ENCODE assay signal across 8 mouse cellular contexts in genomic region chr6:4749091-4749490, GRCm38 (mm10). TPM values are rescaled to one million over a fixed set of nuclear protein-coding genes. Genes with fewer than 3 reads are reported as not detected.
DNase-seq lines count a peak whose midpoint lies in the region; ATAC-seq lines count a peak whose summit lies in the region.

No protein-coding gene starts in this region.

- H3K9me3 ChIP-seq in heart, embryonic 10.5 days, result peaks cover 24% of the 10 kb centered on the region
- peaks cover 5% of the 10 kb centered on the region; the same call in 1 of the 2 replicates for H3K9me3 ChIP-seq in limb, embryonic 11.5 days (ENCODE audit: control insufficient read depth, low read length)
- peaks cover 14% of the 10 kb centered on the region for H3K9me3 ChIP-seq in midbrain, embryonic 12.5 days

- no peaks in the 10 kb centered on the region for H3K36me3 ChIP-seq in heart, embryonic 10.5 days
- H3K36me3 ChIP-seq in limb, embryonic 11.5 days (ENCODE audit: control insufficient read depth, insufficient read depth, low read length), result no peaks in the 10 kb centered on the region
- H3K36me3 ChIP-seq in midbrain, embryonic 12.5 days, result peaks cover 1% of the 10 kb centered on the region; the same call in 1 of the 2 replicates

- H3K4me2 ChIP-seq in limb, embryonic 11.5 days (ENCODE audit: low read depth, severe bottlenecking), result peak overlapping the region; percentile 29; the same call in 1 of the 2 replicates
- peak overlapping the region; percentile 61 for H3K4me2 ChIP-seq in midbrain, embryonic 12.5 days (replicated peaks)

- H3K4me3 ChIP-seq in heart, embryonic 10.5 days, result peak overlapping the region; percentile 60
- peak overlapping the region; percentile 30 for H3K4me3 ChIP-seq in limb, embryonic 11.5 days (ENCODE audit: low read depth, low read length)
- peak overlapping the region; percentile 55 for H3K4me3 ChIP-seq in midbrain, embryonic 12.5 days

- H3K9ac ChIP-seq in limb, embryonic 11.5 days (ENCODE audit: low read length), result no peak overlapping the region
- no peak overlapping the region for H3K9ac ChIP-seq in midbrain, embryonic 12.5 days (replicated peaks)

- 0 out of 2 replicates have a peak overlapping the region, but pooled peaks have one; percentile 12 for H3K27ac ChIP-seq in heart, embryonic 10.5 days
- no peak overlapping the region for H3K27ac ChIP-seq in limb, embryonic 11.5 days (replicated peaks; ENCODE audit: low read depth, low read length)
- H3K27ac ChIP-seq in midbrain, embryonic 12.5 days (replicated peaks), result 0 out of 2 replicates have a peak overlapping the region, but pooled peaks have one; percentile 10

- DNase-seq in c-Kit-negative CD71-positive TER-119-positive erythroid progenitor cells, embryonic 14.5 days (ENCODE audit: low read depth, low spot score), result peak; percentile 52
- peak; percentile 98 for DNase-seq in heart, embryonic 10.5 days (ENCODE audit: low spot score)
- DNase-seq in kidney, adult 9 months, result peak; percentile 95
- DNase-seq in limb, embryonic 11.5 days (ENCODE audit: low spot score), result peak; percentile 96
- DNase-seq in right cerebral cortex, postnatal 36 days (ENCODE audit: low spot score in 2 of 2), result peak; percentile 91 to 95
- DNase-seq in urinary bladder, postnatal 36 days (ENCODE audit: low spot score in 2 of 2), result peak; percentile 92 to 94

- 43% methylated on average over 22 of the region's 22 CpGs for WGBS in heart, embryonic 10.5 days
- WGBS in limb, embryonic 11.5 days, result 56% methylated on average over 21 of the region's 22 CpGs
- 50% methylated on average over 22 of the region's 22 CpGs for WGBS in midbrain, embryonic 12.5 days

- ATAC-seq in erythroid progenitor cell, adult 5-6 weeks (replicated peaks; ENCODE audit: low FRiP score, poor library complexity, severe bottlenecking), result peak; percentile 87
- peak; percentile 91 for ATAC-seq in limb, embryonic 11.5 days (ENCODE audit: insufficient number of reproducible peaks, low FRiP score, low TSS enrichment, low read depth)
- peak; percentile 88 for ATAC-seq in midbrain, embryonic 12.5 days (ENCODE audit: low FRiP score, low read depth)

- H3K27me3 ChIP-seq in heart, embryonic 10.5 days (ENCODE audit: insufficient read depth, poor library complexity, severe bottlenecking), result no peaks in the 10 kb centered on the region
- no peaks in the 10 kb centered on the region for H3K27me3 ChIP-seq in limb, embryonic 11.5 days (ENCODE audit: control insufficient read depth, insufficient read depth, low read length)
- H3K27me3 ChIP-seq in midbrain, embryonic 12.5 days, result no peaks in the 10 kb centered on the region

- no peaks in the 10 kb centered on the region for H3K4me1 ChIP-seq in heart, embryonic 10.5 days
- H3K4me1 ChIP-seq in limb, embryonic 11.5 days (ENCODE audit: control insufficient read depth, insufficient read depth, low read length), result peaks cover 4% of the 10 kb centered on the region
- H3K4me1 ChIP-seq in midbrain, embryonic 12.5 days, result no peaks in the 10 kb centered on the region

RNA-seq across cellular contexts. Expression of gene Peg10, which starts 2.0 kb away (rescaled TPM):
- total RNA-seq in erythroid progenitor cell, adult 5-6 weeks (2015; ENCODE audit: low replicate concordance), result not detected in 2 replicates
- 0.13 TPM in 1 of 2 replicates, not detected in the other for total RNA-seq in erythroid progenitor cell, adult 5-6 weeks (2017; ENCODE audit: low replicate concordance)
- polyA plus RNA-seq in heart, embryonic 10.5 days (2016; fragmentation: Nextera tagmentation; extraction: Ambion mirVana), result 5.9 and 16.6 TPM in 2 replicates
- polyA plus RNA-seq in limb, embryonic 11.5 days (2014; fragmentation: Nextera tagmentation; extraction: Ambion mirVana), result 38.9 and 40.0 TPM in 2 replicates
- polyA plus RNA-seq in midbrain, embryonic 12.5 days (2016; fragmentation: Nextera tagmentation; extraction: Ambion mirVana), result 6.4 and 7.6 TPM in 2 replicates

RNA-seq across cellular contexts. Expression of gene Sgce, which starts 2.1 kb away (rescaled TPM):
- total RNA-seq in erythroid progenitor cell, adult 5-6 weeks (2015; ENCODE audit: low replicate concordance), result 3.4 TPM in 1 of 2 replicates, not detected in the other
- total RNA-seq in erythroid progenitor cell, adult 5-6 weeks (2017; ENCODE audit: low replicate concordance), result 0.64 TPM in 1 of 2 replicates, not detected in the other
- polyA plus RNA-seq in heart, embryonic 10.5 days (2016; fragmentation: Nextera tagmentation; extraction: Ambion mirVana), result 52.9 and 58.3 TPM in 2 replicates
- polyA plus RNA-seq in limb, embryonic 11.5 days (2014; fragmentation: Nextera tagmentation; extraction: Ambion mirVana), result 49.3 and 53.4 TPM in 2 replicates
- 62.6 and 67.3 TPM in 2 replicates for polyA plus RNA-seq in midbrain, embryonic 12.5 days (2016; fragmentation: Nextera tagmentation; extraction: Ambion mirVana)
